Mouse (Mus musculus): ENCODE results near the gene Klhl18. TPM values are rescaled to one million over a fixed set of nuclear protein-coding genes. Genes with fewer than 3 reads are reported as not detected.
"Not testable (repeated sequence)": the region's sequence is repeated elsewhere in the genome, so short reads cannot be mapped to it uniquely, and the experiment has no call there.

The Klhl18 gene
- polyA plus RNA-seq, 1 experiment from 2014 or later: 3.5 TPM

- DNase-seq (ENCODE audit: low spot score): no peak
Measured at GRCm38 (mm10) chr9:110431241-110431640, 45.3 kb downstream of the Klhl18 start.

GRCm38 (mm10) chr9:110419511-110420112, 56.9 kb downstream of the Klhl18 start, which contains the start of gene Ngp:
Gene Ngp, plus strand, starts transcription at chr9:110419747.
- DNase-seq (ENCODE audit: low spot score): no peak

GRCm38 (mm10) chr9:110413785-110414184, 62.7 kb downstream of the Klhl18 start:
- DNase-seq (ENCODE audit: low spot score): no peak

GRCm38 (mm10) chr9:110412926-110413325, 63.6 kb downstream of the Klhl18 start:
- no peak for DNase-seq (ENCODE audit: low spot score)

- peak; percentile 78 for DNase-seq (ENCODE audit: low spot score)
Measured at GRCm38 (mm10) chr9:110410908-110411887, 65.3 kb downstream of the Klhl18 start.

- peak; percentile 98 for DNase-seq (ENCODE audit: low spot score)
Measured at GRCm38 (mm10) chr9:110408099-110408773, 68.3 kb downstream of the Klhl18 start, which contains the start of gene Ptpn23. Gene Ptpn23, minus strand, starts transcription at chr9:110408213.

DNA sequence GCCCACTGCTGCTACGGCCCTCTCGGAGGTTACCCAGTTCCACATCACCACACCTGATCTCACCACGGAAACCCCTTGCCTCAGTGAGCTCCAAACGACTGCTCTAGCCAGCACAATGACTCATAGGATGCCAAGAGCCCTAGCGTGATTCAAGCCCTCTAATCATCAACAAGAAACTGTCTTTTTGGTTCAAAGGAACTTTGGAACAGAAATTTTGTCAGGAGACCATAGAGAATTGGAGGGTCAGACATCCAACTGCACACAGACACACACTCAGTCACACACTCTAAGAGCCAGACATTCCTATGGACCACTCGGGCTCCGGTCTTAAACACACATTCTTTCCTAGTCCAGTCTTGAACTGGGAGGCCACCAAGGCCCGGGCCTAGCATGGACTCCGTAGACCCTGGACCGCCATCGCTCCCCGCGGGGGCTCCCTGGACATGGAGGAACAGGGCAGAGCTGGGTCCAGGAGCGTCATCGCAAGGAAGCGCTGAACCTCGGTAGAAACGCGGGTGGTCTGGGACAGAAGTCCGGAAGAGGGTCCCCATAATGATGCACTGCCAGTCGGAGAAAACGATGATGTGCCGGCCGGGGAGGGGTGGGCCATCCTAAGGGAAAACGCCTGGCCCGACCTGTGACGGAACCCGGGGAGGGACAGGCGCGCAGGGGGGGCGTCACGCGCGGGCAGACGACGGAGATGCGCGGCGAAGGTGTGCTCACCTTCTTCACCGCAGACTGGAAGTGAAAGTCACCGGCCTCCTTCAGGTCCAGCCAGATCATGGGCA, 69.0 kb downstream of the Klhl18 start:
- peak; percentile 21 for DNase-seq (ENCODE audit: low spot score)

- not testable (repeated sequence) for DNase-seq (ENCODE audit: low spot score)
Measured at GRCm38 (mm10) chr9:110403240-110403639, 73.3 kb downstream of the Klhl18 start.

- DNase-seq (ENCODE audit: low spot score): no peak
Measured at GRCm38 (mm10) chr9:110402731-110403130, 73.8 kb downstream of the Klhl18 start.

DNA sequence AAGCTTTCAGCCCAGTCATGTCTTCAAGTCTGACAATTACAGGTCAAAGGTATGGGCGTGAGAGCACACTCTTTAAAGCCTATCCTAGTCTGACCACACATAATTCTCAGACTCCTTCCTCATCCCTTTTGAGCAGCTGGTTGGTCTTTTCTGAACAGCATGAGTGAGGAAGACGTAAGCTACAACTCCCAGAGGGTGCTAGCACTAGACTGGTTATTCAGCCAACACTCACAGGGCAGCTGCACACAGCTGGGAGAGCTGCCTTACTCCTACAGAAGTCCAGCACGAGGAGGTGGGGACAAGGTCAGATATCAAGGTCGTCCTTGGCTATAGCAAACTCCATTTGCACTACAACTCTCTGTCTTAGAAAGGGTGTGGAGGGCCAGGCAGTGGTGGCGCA, 75.8 kb downstream of the Klhl18 start:
- no peak for DNase-seq (ENCODE audit: low spot score)

- DNase-seq (ENCODE audit: low spot score): no peak
Measured at GRCm38 (mm10) chr9:110393295-110393694, 83.2 kb downstream of the Klhl18 start.

- no peak for DNase-seq (ENCODE audit: low spot score)
Measured at GRCm38 (mm10) chr9:110390843-110391242, 85.7 kb downstream of the Klhl18 start.

DNA sequence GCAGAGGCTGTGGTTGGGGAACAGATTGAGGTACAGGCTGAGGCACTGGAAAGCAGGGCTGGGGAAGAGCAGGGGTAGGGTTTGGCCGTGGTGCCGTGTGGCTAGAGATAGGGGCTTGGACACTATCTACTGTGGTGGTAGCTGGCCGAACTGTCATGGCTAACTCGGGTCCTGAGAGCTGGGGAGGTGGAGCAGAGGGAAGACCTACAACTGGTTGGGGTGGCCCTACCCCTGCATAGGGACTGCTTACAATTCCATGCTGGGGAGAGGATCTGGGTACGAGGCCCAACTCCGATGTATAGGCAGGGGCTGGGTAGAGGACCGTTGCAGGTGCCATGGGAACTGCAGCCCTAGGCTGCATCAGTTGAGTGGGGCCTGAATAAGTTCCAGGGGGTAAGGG, 88.5 kb downstream of the Klhl18 start:
- no peak for DNase-seq (ENCODE audit: low spot score)

DNA sequence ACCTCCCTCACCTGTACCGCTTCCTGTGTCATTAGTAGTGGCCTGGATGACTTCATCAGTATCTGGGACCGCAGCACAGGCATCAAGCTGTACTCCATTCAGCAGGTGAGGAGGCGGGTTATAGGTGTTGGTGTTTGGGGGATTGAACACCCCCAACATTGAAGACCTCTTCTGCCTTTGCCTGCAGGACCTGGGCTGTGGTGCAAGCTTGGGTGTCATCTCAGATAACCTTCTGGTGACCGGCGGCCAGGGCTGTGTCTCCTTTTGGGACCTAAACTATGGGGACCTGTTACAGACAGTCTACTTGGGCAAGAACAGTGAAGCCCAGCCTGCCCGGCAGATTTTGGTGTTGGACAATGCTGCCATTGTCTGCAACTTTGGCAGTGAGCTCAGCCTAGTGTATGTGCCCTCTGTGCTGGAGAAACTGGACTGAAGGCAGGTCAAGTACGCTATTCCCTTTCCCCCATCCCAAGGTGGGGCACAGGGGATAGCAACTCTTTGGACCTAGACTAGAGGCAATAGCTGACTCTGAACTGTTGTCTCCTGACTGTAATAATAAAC, 92.0 kb downstream of the Klhl18 start:
- DNase-seq (ENCODE audit: low spot score): no peak

GRCm38 (mm10) chr9:110381292-110381691, 95.2 kb downstream of the Klhl18 start:
- DNase-seq (ENCODE audit: low spot score): no peak

- DNase-seq (ENCODE audit: low spot score): no peak
Measured at GRCm38 (mm10) chr9:110380662-110381061, 95.8 kb downstream of the Klhl18 start.

DNA sequence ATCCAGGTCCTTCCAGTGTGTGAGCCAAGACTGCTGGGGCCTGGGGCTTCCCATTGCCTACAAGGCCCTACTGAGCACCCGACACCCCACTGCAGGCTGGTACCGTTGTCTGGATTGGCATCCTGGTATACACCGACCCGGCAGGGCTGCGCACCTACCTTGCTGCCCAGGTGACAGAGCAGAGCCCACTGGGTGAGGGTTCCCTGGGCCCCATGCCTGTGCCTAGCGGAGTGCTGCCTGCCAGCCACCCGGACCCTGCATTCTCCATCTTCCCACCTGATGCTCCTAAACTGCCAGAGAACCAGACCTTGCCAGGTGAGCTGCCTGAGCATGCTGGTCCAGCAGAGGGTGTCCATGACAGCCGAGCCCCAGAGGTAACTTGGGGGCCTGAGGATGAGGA, 97.1 kb downstream of the Klhl18 start:
- DNase-seq (ENCODE audit: low spot score): no peak

- DNase-seq (ENCODE audit: low spot score): not testable (repeated sequence)
Measured at GRCm38 (mm10) chr9:110377655-110378054, 98.8 kb downstream of the Klhl18 start.
